Mouse (Mus musculus) lung, adult 2 months (tissue): ENCODE results near the gene Cd27. TPM values are rescaled to one million over a fixed set of nuclear protein-coding genes. Genes with fewer than 3 reads are reported as not detected.

Source experiments
- DNase-seq: peaks from one replicate; pipeline ENCODE4 v3.0.0; 2022
- H3K4me1 ChIP-seq: fragments of 200-500 bp; 2 replicates; pipeline ENCODE4 v1.6.1; 2011; ENCODE audit warnings: low read length; ENCODE audit not compliant: control insufficient read depth, insufficient read depth
- H3K4me3 ChIP-seq: fragments of 200-500 bp; replicated peaks from 2 replicates; pipeline ENCODE3; 2011; ENCODE audit warnings: low read depth, mild to moderate bottlenecking, control low read depth, low read length; ENCODE audit errors: extremely low read depth
- CTCF ChIP-seq: fragments of 200-500 bp; IDR thresholded peaks from 2 replicates; pipeline ENCODE4 v1.5.1; 2011; ENCODE audit warnings: mild to moderate bottlenecking, low read length, control low read depth; ENCODE audit not compliant: insufficient read depth
- POLR2A ChIP-seq: fragments of 200-500 bp; IDR thresholded peaks from 2 replicates; pipeline ENCODE4 v1.6.1; 2011; ENCODE audit warnings: low read depth, mild to moderate bottlenecking, control low read depth, low read length, borderline replicate concordance; ENCODE audit errors: extremely low read depth
- WGBS: fragments of 180-500 bp; shearing (Covaris S2); methylation state at CpG from one replicate; pipeline ENCODE4 v1.1.7; 2018; 5-methylcytosine and 5-hydroxymethylcytosine counted together
- polyA plus RNA-seq: library from polyadenylated mRNA; depleted of rRNA; stranded (reverse); fragments of >200 nt; gene quantifications from 2 replicates; pipeline ENCODE4 v1.2.3, GENCODE M21; 2012

The Cd27 gene
- polyA plus RNA-seq, 1 experiment, result 9.8 TPM

DNA sequence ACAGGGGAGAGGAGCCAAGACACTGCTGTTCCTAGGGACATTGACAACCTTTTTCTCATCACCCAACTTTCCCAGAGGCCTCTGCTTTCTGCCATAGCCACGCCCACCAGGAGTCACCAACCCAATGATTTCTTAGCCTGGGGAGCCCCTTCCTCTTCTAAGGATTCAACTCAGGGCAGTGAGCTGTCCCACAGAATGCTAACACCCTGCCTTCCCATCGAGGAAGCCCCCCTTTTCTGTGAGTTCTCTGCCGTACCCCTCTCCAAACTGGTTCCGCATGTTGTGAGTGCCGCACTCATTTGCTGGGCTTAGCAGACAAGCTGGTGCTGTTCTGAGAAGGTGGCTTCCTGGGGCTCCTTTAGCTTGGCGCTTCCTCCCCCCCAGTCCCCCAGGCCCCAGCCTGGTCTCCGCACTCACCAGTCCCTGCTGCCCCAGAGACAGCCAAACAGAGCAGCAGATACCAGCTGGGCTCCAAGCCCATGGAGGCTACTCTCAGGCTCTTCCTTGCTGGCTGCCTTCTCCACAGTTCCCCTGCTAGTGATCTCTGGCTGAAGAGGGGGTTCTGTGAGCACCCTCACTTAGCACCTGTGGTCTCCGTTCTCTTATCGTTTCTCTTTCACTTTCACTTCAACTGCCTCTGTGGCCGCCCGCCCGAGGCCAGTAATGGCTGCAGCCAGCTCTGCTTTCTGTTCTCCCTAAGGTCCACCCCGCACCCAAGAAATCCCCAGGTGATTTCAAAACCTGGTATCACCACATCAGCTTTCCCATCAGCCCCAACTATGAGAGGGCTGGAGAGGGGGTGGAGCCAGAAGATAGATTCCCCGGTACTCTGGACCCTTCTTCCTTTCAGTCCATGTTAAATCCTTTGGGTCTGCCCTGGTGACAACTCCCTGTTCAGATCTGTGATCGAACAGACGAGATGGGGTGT lies 5.4 kb downstream of the Cd27 start, which contains the start of gene Tapbpl:
TSS of gene Tapbpl (minus strand) at position 744 of the 928 bp plus-strand sequence.
- peak; percentile 75 for DNase-seq
- Histone ChIP-seq H3K4me3 (peak within 1 kb of the TSS; percentile 96), H3K4me1 (peaks cover 10% of the 10 kb centered on the region)
- WGBS, result 1% methylated on average over 16 of the region's 16 CpGs
- no peak for TF ChIP-seq CTCF
- peak; percentile 45; the same call in 1 of the 2 replicates for TF ChIP-seq POLR2A

DNA sequence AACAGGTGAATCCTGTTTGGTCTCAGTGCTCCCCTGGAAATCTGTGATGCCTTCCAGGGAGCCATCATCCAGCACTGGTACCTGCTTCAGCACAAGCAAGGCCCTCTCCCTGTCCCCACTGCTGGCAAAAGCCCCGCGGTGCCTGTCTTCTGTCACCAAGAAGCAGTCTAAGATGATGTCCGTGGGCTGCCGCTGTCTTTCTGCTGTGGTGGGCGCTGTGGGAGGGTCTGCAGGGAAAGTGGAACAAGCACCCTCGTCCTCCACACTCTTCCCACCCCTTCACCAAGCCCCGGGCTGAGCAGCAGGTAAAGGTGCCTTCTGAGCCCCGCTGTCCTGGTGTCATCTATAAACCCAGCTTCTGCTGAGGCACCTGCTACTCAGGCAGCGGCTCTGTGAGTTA lies 6.2 kb downstream of the Cd27 start:
- no peak for TF ChIP-seq POLR2A
- peaks cover 10% of the 10 kb centered on the region for H3K4me1 ChIP-seq
- no peak overlapping the region for H3K4me3 ChIP-seq
- no peak for DNase-seq
- WGBS, result 63% methylated on average over 9 of the region's 9 CpGs

DNA sequence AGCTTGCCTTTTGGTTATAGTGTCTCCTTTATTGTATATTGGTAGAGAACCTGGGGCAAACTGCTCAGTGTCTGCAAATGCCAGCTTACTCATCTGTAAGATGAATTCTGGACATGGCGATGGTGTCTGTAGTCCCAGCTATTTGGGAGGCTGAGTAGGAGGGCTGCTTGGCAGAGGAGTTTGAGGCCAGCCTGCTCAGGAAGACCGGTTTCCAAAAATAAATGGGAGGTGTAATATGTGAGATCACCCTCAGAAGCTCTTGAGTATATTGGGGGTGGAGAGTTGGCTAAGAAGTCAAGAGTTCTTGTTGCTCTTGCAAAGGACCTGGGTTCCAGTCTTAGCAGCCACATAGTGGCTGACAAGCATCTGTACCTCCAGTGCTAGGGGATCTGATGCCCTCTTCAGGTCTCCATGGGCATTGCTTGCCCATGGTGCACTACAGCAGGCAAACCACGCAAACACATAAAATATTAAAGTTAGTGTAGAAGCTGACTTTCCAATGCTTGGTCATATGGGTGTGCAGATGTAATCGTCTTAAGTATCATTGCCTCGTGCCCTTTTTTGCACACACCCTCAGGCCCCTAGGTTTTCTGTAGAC lies 11.2 kb downstream of the Cd27 start:
- no peak for DNase-seq
- WGBS, result 83% methylated on average over 5 of the region's 5 CpGs
- Histone ChIP-seq H3K4me3 (no peak overlapping the region), H3K4me1 (peaks cover 2% of the 10 kb centered on the region; the same call in 1 of the 2 replicates)
- TF ChIP-seq POLR2A, result no peak
- TF ChIP-seq CTCF, result peak; percentile 74

DNA sequence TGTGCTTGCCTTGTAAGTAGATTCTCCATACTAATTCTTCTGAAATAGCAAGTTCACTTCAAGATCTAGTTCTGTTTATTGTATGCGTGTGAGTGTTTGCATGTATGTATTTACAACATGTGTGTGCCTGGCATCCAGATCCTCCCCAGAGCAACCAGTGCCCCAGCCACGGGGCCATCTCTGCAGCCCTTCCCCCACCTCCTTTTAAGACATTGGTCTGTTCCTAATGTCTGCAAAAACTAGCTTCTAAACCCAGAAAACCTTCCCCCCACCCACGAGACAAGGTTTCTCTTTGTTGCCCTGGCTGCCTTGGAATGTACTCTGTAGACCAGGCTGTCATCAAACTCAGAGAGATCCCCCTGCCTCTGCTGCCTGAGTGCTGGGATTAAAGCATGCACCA lies 14.2 kb downstream of the Cd27 start:
- Histone ChIP-seq H3K4me3 (no peak overlapping the region), H3K4me1 (no peaks in the 10 kb centered on the region)
- TF ChIP-seq CTCF (no peak), POLR2A (no peak)
- no peak for DNase-seq
- WGBS, result 53% methylated on average over 3 of the region's 3 CpGs

DNA sequence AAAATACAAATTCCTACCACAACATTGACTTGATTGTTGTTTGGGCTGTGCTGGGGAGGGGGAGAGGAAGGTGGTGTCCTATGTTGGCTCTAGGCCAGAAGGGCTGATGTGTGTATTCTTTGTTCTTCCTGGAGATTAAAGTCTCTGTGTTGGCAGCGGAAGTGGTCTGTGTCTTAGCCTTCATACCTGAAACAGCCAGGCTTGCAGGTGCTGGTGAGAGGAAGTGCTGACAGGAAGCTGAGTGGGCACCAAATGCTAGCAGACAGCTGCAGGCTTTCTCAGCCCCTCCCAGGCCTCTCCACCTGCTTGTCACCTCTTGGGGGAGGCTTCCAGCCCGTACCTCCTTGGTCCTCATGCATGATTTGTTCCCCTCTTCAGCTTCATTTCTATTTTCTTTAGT lies 14.7 kb downstream of the Cd27 start:
- 38% methylated on average over 2 of the region's 2 CpGs for WGBS
- DNase-seq, result no peak
- Histone ChIP-seq H3K4me3 (no peak overlapping the region), H3K4me1 (no peaks in the 10 kb centered on the region)
- TF ChIP-seq CTCF, result no peak
- TF ChIP-seq POLR2A, result no peak

DNA sequence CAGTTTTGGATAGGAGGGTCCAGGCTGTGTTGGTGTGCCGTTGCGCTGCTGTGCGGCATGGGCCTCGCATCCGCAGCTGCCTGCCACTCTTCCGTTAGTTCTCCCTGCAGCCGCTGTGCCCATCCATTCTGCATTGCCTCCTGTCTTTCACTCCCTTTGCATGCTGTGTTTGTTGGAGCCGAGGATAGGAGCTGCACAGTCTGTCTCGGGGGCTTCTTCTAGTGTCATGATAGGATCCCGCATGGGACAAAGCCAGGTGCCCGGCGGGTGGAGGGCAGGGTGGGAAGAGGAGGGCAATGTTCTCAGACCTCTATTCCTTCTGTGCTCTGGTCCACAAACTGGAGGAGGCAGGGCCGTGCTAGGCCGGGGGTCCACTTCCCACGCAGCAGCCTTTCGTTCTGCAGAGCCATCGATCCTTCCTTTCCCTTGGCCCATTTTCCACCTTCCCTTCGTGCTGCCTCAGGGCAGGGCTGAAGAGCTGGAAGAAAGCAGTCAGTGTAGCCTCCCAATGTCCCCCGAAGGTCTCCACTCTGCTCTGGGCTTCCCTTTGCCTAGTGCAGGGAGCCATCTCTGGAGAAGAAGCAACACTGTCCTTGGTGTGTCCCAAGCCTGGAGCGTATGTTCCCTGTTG lies 15.6 kb downstream of the Cd27 start:
- DNase-seq, result no peak
- TF ChIP-seq POLR2A (no peak), CTCF (no peak)
- Histone ChIP-seq H3K4me3 (no peak overlapping the region), H3K4me1 (no peaks in the 10 kb centered on the region)
- WGBS, result 89% methylated on average over 20 of the region's 20 CpGs

DNA sequence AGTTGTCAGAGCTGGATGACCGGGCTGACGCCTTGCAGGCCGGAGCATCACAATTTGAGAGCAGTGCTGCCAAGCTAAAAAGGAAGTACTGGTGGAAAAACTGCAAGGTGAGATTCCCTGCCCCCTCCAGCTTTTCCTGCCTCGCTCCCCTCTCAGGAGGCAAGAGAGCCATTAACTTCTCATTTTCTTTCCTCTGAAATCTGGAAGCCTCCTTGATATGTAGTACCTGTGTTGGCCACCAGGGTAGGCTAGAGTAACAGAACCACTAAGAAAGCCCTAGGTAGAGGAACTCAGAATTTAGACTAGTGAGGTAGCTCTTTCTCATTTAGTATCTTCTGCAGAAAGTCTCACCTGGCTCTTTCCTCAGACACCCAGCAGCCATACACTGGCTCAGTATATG lies 17.8 kb downstream of the Cd27 start:
- peak; percentile 50 for DNase-seq
- 66% methylated on average over 4 of the region's 4 CpGs for WGBS

DNA sequence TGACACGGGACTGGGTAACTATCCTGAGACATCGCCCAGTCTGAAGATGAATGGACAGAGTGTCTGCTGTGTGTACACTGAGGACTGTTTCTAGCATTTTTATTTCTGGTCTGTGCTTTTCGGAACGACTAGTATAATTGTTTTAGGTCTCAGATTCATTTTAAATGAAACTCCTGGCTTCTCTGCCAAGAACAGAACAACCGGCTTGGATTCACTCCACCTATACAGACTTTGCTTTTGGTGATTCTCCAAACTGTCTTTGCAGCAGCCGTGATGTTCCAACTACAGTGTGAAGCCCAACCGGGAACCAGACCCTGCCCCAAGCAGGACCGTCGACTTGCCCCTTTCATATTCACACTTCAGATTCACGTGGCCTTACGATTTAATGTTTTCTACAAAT lies 18.9 kb downstream of the Cd27 start:
- H3K4me3 ChIP-seq, result no peak overlapping the region
- DNase-seq, result no peak
- no peak for TF ChIP-seq POLR2A
- TF ChIP-seq CTCF, result no peak
- WGBS, result 85% methylated on average over 11 of the region's 11 CpGs
- H3K4me1 ChIP-seq, result no peaks in the 10 kb centered on the region

More for the DNA sequence above, 17.8 kb downstream of the Cd27 start:
- no peak overlapping the region for H3K4me3 ChIP-seq
- TF ChIP-seq CTCF, result peak; percentile 42
- TF ChIP-seq POLR2A, result no peak
- H3K4me1 ChIP-seq, result no peaks in the 10 kb centered on the region

DNA sequence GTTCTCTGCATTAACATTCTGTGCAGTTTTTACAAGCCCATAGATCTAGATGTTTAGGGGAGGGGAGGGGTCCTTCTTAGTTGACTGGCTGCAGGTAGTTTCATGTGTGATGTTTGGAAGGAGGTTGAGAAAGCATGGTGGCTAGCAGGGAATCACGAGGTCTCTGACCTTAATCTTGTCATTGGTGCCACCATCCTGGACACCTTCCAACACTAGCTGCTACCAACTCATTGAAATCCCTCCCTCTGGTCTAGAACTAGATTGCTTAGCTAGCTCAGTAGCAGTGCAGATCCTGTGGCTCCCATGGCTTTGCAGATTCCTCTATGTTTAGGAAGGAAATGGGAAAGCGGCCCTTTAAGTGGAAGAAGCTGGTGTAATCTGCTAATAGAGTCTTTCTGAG lies 19.9 kb downstream of the Cd27 start:
- no peak overlapping the region for H3K4me3 ChIP-seq
- no peaks in the 10 kb centered on the region for H3K4me1 ChIP-seq
- DNase-seq, result no peak
- WGBS, result 66% methylated on average over 2 of the region's 2 CpGs
- TF ChIP-seq CTCF (no peak), POLR2A (no peak)
